Mouse (Mus musculus) inflammation-experienced regulatory T-cells, adult 6 months (primary cell): Measurements from ENCODE around the gene Slc25a36. TPM values are rescaled to one million over a fixed set of nuclear protein-coding genes. Genes with fewer than 3 reads are reported as not detected.

ENCODE experiments used
- ATAC-seq: one replicate; pipeline ENCODE4 v1.8.0; 2017
- polyA plus RNA-seq, 3 experiments: library from polyadenylated mRNA; unstranded; fragments of 100-300 nt; shearing (Covaris generic); gene quantifications; one replicate each; pipeline ENCODE4 v1.2.1; 2017

The Slc25a36 gene
- polyA plus RNA-seq, 3 experiments from 2014 or later = 50.7 to 93.2 (median 65.7) TPM

DNA sequence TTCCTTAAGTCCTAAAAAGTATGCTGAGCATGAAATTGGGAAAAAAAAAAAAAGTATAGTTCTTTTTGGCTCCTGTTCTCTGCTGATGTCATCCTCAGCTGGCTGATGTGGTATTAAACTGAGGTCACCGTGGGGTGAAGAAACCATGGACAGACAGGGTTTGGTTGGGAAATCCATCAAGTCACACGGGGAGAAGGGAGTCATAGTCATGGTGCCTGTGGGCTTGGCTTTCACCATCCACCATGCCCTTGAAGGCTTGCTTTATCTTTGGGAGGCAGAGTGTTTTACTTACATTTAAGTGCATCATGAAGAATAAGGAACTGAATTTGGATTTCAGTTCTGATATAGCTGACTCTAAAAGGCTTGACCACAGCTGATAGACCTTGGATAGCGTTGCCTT lies 72.9 kb downstream of the Slc25a36 start:
- ATAC-seq = no peak

DNA sequence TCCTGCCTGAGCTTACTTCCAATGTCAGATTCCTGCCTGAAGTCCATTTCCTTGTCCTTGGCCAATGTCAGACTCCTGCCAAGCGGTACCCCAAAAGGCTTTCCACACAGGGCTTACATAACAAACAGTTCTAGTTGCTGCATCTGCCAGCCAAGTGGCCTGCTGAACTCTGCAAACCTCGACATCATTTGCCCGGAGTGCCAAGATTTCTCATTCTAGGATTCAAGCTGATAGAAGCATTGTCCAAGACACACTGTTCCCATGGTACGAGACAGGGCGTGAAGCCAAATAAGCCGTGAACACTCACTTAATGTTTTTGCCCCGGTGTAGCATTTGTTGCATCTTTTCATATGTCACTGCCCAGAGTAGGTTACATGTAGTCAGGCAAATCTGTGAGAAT lies 74.3 kb downstream of the Slc25a36 start:
- no peak for ATAC-seq

DNA sequence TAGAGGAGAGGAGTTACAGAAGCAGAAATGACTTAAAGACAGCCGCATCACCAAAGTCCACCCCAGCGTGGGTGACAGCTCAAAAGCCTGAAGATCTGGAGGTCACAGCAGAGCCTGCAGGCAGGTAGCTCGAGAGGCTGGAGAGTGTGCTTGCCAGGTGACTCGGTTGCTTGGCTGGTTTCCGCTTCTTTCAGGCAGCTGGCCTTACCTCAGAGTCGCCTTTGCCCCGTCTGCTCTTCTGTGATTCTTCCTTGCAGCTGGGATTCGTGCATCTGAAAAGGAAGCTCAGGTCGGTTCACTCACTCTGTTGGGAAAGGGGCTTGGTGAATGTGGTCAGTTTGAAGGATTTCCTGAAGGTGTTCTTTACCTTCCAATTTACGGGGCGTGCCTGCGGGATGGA lies 83.6 kb downstream of the Slc25a36 start:
- no peak for ATAC-seq

DNA sequence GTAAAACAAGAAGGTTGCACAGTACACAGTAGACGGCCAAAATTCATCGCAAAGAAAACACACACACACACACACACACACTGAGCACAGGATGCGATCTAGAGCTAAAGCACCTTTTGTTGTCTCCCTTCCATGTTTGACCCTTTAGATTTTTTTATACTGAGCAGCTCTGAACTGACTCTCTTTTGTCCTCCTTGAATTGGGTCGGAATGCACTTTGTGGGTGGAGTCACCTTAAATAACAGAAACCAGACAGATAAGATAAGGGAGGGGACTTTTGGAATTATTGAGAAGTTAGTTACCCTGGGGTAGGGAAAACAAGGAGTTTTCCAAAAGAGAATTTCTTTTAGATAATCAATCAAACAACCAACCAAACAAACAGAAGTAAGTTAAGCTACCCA lies 85.0 kb downstream of the Slc25a36 start:
- no peak for ATAC-seq

Other genes starting within 250 kb of the Slc25a36 start
- gene Pxylp1, start 218.5 kb downstream of the Slc25a36 start, polyA plus RNA-seq = 10 to 100 TPM in 2 of 3 experiments, 1 to 10 TPM in 1; 7.9 to 15.6 (median 15.2) TPM
- under 1 TPM in 1 of 3 experiments, not detected in 2; 0.16 TPM for gene Spsb4, start 92.3 kb downstream of the Slc25a36 start, polyA plus RNA-seq